Mouse (Mus musculus) kidney, postnatal 0 days (tissue): Measurements from ENCODE around the gene Ppil4. TPM values are rescaled to one million over a fixed set of nuclear protein-coding genes. Genes with fewer than 3 reads are reported as not detected.

ENCODE experiments used
- ATAC-seq: fragments of 200-750 bp; cut with Nextera tagmentation; replicated peaks from 2 replicates; pipeline ENCODE4 v1.8.0; 2017; ENCODE audit warnings: low read depth, moderate number of reproducible peaks, moderate TSS enrichment, moderate library complexity; ENCODE audit not compliant: low FRiP score
- DNase-seq: peaks from one replicate; pipeline ENCODE4 v3.0.0-alpha.2; 2016; ENCODE audit warnings: low spot score
- H3K27ac ChIP-seq: fragments of 300-500 bp; sonication (generic); 2 replicates; pipeline ENCODE4 v1.5.1; 2014; ENCODE audit warnings: mild to moderate bottlenecking
- H3K27me3 ChIP-seq: fragments of 300-500 bp; sonication (generic); 2 replicates; pipeline ENCODE4 v1.6.1; 2014; ENCODE audit warnings: low read length, mixed read lengths; ENCODE audit not compliant: insufficient read depth
- H3K36me3 ChIP-seq: fragments of 300-500 bp; sonication (generic); 2 replicates; pipeline ENCODE4 v1.6.1; 2014; ENCODE audit warnings: low read length, mixed read lengths; ENCODE audit not compliant: insufficient read depth
- H3K4me1 ChIP-seq: fragments of 300-500 bp; sonication (generic); replicated peaks from 2 replicates; pipeline ENCODE4 v1.6.1; 2014; ENCODE audit warnings: antibody characterized with exemption, low read length, mixed read lengths; ENCODE audit not compliant: insufficient read depth
- H3K4me2 ChIP-seq: fragments of 300-500 bp; sonication (generic); 2 replicates; pipeline ENCODE4 v1.6.1; 2014; ENCODE audit warnings: mild to moderate bottlenecking, low read length, moderate library complexity, mixed read lengths
- H3K4me3 ChIP-seq: fragments of 300-500 bp; sonication (generic); replicated peaks from 2 replicates; pipeline ENCODE4 v1.5.1; 2014; ENCODE audit warnings: low read depth, low read length
- H3K9ac ChIP-seq: fragments of 300-500 bp; sonication (generic); 2 replicates; pipeline ENCODE4 v1.6.1; 2014; ENCODE audit warnings: low read depth, low read length
- H3K9me3 ChIP-seq: fragments of 300-500 bp; sonication (generic); replicated peaks from 2 replicates; pipeline ENCODE4 v1.6.1; 2016; ENCODE audit warnings: low read length, inconsistent platforms, mixed read lengths
- CTCF ChIP-seq: IDR thresholded peaks from 2 replicates; pipeline ENCODE4 v1.5.1; 2016; ENCODE audit warnings: antibody characterized with exemption, low read depth, mild to moderate bottlenecking, moderate library complexity
- WGBS: fragments of 180-500 bp; shearing (Covaris S2); extraction: QIAGEN DNeasy Blood & Tissue Kit; methylation state at CpG from one replicate; pipeline ENCODE4 v1.1.7; 2014; 5-methylcytosine and 5-hydroxymethylcytosine counted together
- polyA plus RNA-seq: library from polyadenylated mRNA; unstranded; fragments of >200 nt; fragmentation: Nextera tagmentation; extraction: Ambion mirVana; gene quantifications from 2 replicates; pipeline ENCODE4 v1.2.1, GENCODE M21; 2015

Gene Ppil4
- polyA plus RNA-seq, 1 experiment from 2014 or later = 32.2 TPM

GRCm38 (mm10) chr10:7775421-7775820 lies 17.3 kb upstream of the Ppil4 start:
- DNase-seq = no peak
- TF ChIP-seq CTCF = no peak
- Histone ChIP-seq H3K9me3 (no peaks in the 10 kb centered on the region), H3K36me3 (peaks cover 46% of the 10 kb centered on the region), H3K4me3 (no peak overlapping the region), H3K27me3 (no peaks in the 10 kb centered on the region), H3K27ac (no peak overlapping the region), H3K9ac (no peak overlapping the region), H3K4me1 (no peaks in the 10 kb centered on the region), H3K4me2 (no peak overlapping the region)
- ATAC-seq = no peak
- 93% methylated on average over 8 of the region's 8 CpGs for WGBS

- DNase-seq (no peak), ATAC-seq (no peak)
- TF ChIP-seq CTCF = no peak
- no peaks in the 10 kb centered on the region for H3K27me3 ChIP-seq
- H3K4me3 ChIP-seq = no peak overlapping the region
- no peaks in the 10 kb centered on the region for H3K9me3 ChIP-seq
- H3K4me1 ChIP-seq = no peaks in the 10 kb centered on the region
- H3K9ac ChIP-seq = no peak overlapping the region
- H3K27ac ChIP-seq = no peak overlapping the region
- no peak overlapping the region for H3K4me2 ChIP-seq
- peaks cover 22% of the 10 kb centered on the region for H3K36me3 ChIP-seq
- 90% methylated on average over 3 of the region's 3 CpGs for WGBS
These were observed 14.3 kb upstream of the Ppil4 start for GRCm38 (mm10) chr10:7778361-7778760.

- Histone ChIP-seq H3K27me3 (no peaks in the 10 kb centered on the region), H3K36me3 (peaks cover 12% of the 10 kb centered on the region; the same call in 1 of the 2 replicates), H3K4me3 (peak overlapping the region; percentile 99), H3K4me2 (peak overlapping the region; percentile 77), H3K4me1 (no peaks in the 10 kb centered on the region), H3K27ac (peak overlapping the region; percentile 92; the same call in 1 of the 2 replicates), H3K9ac (peak overlapping the region; percentile 89), H3K9me3 (no peaks in the 10 kb centered on the region)
- no peak for TF ChIP-seq CTCF
- 14% methylated on average over 7 of the region's 7 CpGs for WGBS
- DNase-seq = peak; percentile 10
- ATAC-seq = no peak
These were observed 12.9 kb upstream of the Ppil4 start for GRCm38 (mm10) chr10:7779751-7780237.

- TF ChIP-seq CTCF = no peak
- Histone ChIP-seq H3K27ac (peak overlapping the region; percentile 92), H3K9me3 (no peaks in the 10 kb centered on the region), H3K9ac (peak overlapping the region; percentile 89), H3K36me3 (0 out of 2 replicates have a peak, but pooled peaks cover 5% of the 10 kb centered on the region), H3K27me3 (no peaks in the 10 kb centered on the region), H3K4me3 (peak overlapping the region; percentile 99), H3K4me2 (peak overlapping the region; percentile 77), H3K4me1 (no peaks in the 10 kb centered on the region)
- peak; percentile 92 for DNase-seq
- under 1% methylated on average over 66 of the region's 77 CpGs for WGBS
- peak; percentile 93 for ATAC-seq
These were observed 12.2 kb upstream of the Ppil4 start for GRCm38 (mm10) chr10:7780238-7781176.

GRCm38 (mm10) chr10:7781214-7781613 lies 11.5 kb upstream of the Ppil4 start:
- no peaks in the 10 kb centered on the region for H3K4me1 ChIP-seq
- H3K27me3 ChIP-seq = no peaks in the 10 kb centered on the region
- peak overlapping the region; percentile 99 for H3K4me3 ChIP-seq
- H3K36me3 ChIP-seq = 0 out of 2 replicates have a peak, but pooled peaks cover 5% of the 10 kb centered on the region
- H3K9ac ChIP-seq = no peak overlapping the region
- DNase-seq = no peak
- H3K4me2 ChIP-seq = peak overlapping the region; percentile 77
- 0 out of 2 replicates have a peak overlapping the region, but pooled peaks have one; percentile 1 for H3K27ac ChIP-seq
- ATAC-seq = 0 out of 2 replicates have a peak, but pooled peaks have one; percentile 2
- no peaks in the 10 kb centered on the region for H3K9me3 ChIP-seq
- TF ChIP-seq CTCF = no peak
- 51% methylated on average over 3 of the region's 3 CpGs for WGBS

GRCm38 (mm10) chr10:7787319-7787718 lies 5.4 kb upstream of the Ppil4 start:
- no peak for DNase-seq
- H3K27ac ChIP-seq = no peak overlapping the region
- H3K9me3 ChIP-seq = no peaks in the 10 kb centered on the region
- H3K27me3 ChIP-seq = no peaks in the 10 kb centered on the region
- 27% methylated on average over 2 of the region's 2 CpGs for WGBS
- H3K4me2 ChIP-seq = no peak overlapping the region
- no peaks in the 10 kb centered on the region for H3K4me1 ChIP-seq
- TF ChIP-seq CTCF = no peak
- H3K36me3 ChIP-seq = peaks cover 15% of the 10 kb centered on the region; the same call in 1 of the 2 replicates
- H3K9ac ChIP-seq = no peak overlapping the region
- no peak for ATAC-seq
- H3K4me3 ChIP-seq = no peak overlapping the region
